ENCODE assay signal across 22 mouse cellular contexts in genomic region chr4:121225177-121225576, GRCm38 (mm10). TPM values are rescaled to one million over a fixed set of nuclear protein-coding genes. Genes with fewer than 3 reads are reported as not detected.
DNase-seq lines count a peak whose midpoint lies in the region; ATAC-seq and TF ChIP-seq lines count a peak whose summit lies in the region.
"Had no signal": no experiment of that assay in that cellular context is flagged by ENCODE, and none has a peak within 500 bp of the region (broad histone marks: within the 10 kb centered on the region; RNA-seq: fewer than 3 reads in every experiment).

No protein-coding gene starts in this region.

- no peak overlapping the region for H3K27ac ChIP-seq in forebrain, postnatal 0 days (ENCODE audit: low read depth, low read length)
- no peak overlapping the region for H3K27ac ChIP-seq in forebrain, embryonic 13.5 days
- no peak overlapping the region for H3K27ac ChIP-seq in kidney, postnatal 0 days
- H3K27ac ChIP-seq: embryonic facial prominence, embryonic 15.5 days; heart, embryonic 10.5 days; hindbrain, embryonic 14.5 days; limb, embryonic 10.5 days; midbrain, embryonic 13.5 days had no signal

- no peak for DNase-seq in forebrain, postnatal 0 days
- no peak for DNase-seq in kidney, postnatal 0 days (ENCODE audit: low spot score)
- DNase-seq in kidney, adult 18-20 months, result no peak
- DNase-seq in 3T3-L1 (ENCODE audit: low read depth, low spot score), result peak; percentile 34
- no peak for DNase-seq in layer of hippocampus, postnatal 25 days (ENCODE audit: extremely low spot score in 1 of 2, low spot score in 1 of 2)
- DNase-seq: adrenal gland, postnatal 14 days; cerebellum, adult 11 months; cerebellum, postnatal 25 days; gastrocnemius, postnatal 10 days; kidney, postnatal 10 days; lung, adult 2 months; thymus, postnatal 36 days had no signal

- H3K4me3 ChIP-seq in forebrain, postnatal 0 days (ENCODE audit: low read depth, low read length), result no peak overlapping the region
- H3K4me3 ChIP-seq in forebrain, embryonic 13.5 days, result no peak overlapping the region
- H3K4me3 ChIP-seq in kidney, postnatal 0 days (replicated peaks; ENCODE audit: low read depth, low read length), result no peak overlapping the region
- H3K4me3 ChIP-seq: embryonic facial prominence, embryonic 15.5 days; heart, embryonic 10.5 days; limb, embryonic 10.5 days; midbrain, embryonic 13.5 days; myocyte had no signal

- H3K27me3 ChIP-seq in forebrain, postnatal 0 days (ENCODE audit: insufficient read depth, low read length), result no peaks in the 10 kb centered on the region
- no peaks in the 10 kb centered on the region for H3K27me3 ChIP-seq in forebrain, embryonic 13.5 days
- no peaks in the 10 kb centered on the region for H3K27me3 ChIP-seq in kidney, postnatal 0 days (ENCODE audit: insufficient read depth, low read length)
- H3K27me3 ChIP-seq: embryonic facial prominence, embryonic 15.5 days; midbrain, embryonic 13.5 days had no signal

- H3K9me3 ChIP-seq in forebrain, postnatal 0 days (ENCODE audit: low read length), result no peaks in the 10 kb centered on the region
- H3K9me3 ChIP-seq in forebrain, embryonic 13.5 days (replicated peaks), result no peaks in the 10 kb centered on the region
- no peaks in the 10 kb centered on the region for H3K9me3 ChIP-seq in kidney, postnatal 0 days (replicated peaks; ENCODE audit: low read length)
- H3K9me3 ChIP-seq: embryonic facial prominence, embryonic 15.5 days; heart, embryonic 10.5 days; limb, embryonic 10.5 days; midbrain, embryonic 13.5 days had no signal

- no peaks in the 10 kb centered on the region for H3K4me1 ChIP-seq in forebrain, postnatal 0 days (ENCODE audit: insufficient read depth)
- H3K4me1 ChIP-seq in forebrain, embryonic 13.5 days, result no peaks in the 10 kb centered on the region
- H3K4me1 ChIP-seq in kidney, postnatal 0 days (replicated peaks; ENCODE audit: insufficient read depth, low read length), result no peaks in the 10 kb centered on the region
- H3K4me1 ChIP-seq: embryonic facial prominence, embryonic 15.5 days; heart, embryonic 10.5 days; limb, embryonic 10.5 days; midbrain, embryonic 13.5 days had no signal

- H3K36me3 ChIP-seq in forebrain, postnatal 0 days (ENCODE audit: insufficient read depth), result no peaks in the 10 kb centered on the region
- H3K36me3 ChIP-seq in forebrain, embryonic 13.5 days (ENCODE audit: poor library complexity, severe bottlenecking), result no peaks in the 10 kb centered on the region
- no peaks in the 10 kb centered on the region for H3K36me3 ChIP-seq in kidney, postnatal 0 days (ENCODE audit: insufficient read depth, low read length)
- H3K36me3 ChIP-seq: embryonic facial prominence, embryonic 15.5 days; heart, embryonic 10.5 days; limb, embryonic 10.5 days; midbrain, embryonic 13.5 days had no signal

- 86% methylated on average over 4 of the region's 4 CpGs for WGBS in forebrain, postnatal 0 days
- whole genome bisulfite sequencing in forebrain, embryonic 13.5 days, result 87% methylated on average over 4 of the region's 4 CpGs
- WGBS in kidney, postnatal 0 days, result 78% methylated on average over 4 of the region's 4 CpGs

- H3K9ac ChIP-seq in forebrain, postnatal 0 days, result no peak overlapping the region
- H3K9ac ChIP-seq in forebrain, embryonic 13.5 days, result no peak overlapping the region
- H3K9ac ChIP-seq in kidney, postnatal 0 days (ENCODE audit: low read depth, low read length), result no peak overlapping the region
- H3K9ac ChIP-seq: embryonic facial prominence, embryonic 15.5 days; hindbrain, embryonic 14.5 days; midbrain, embryonic 13.5 days had no signal

- H3K4me2 ChIP-seq in forebrain, postnatal 0 days (ENCODE audit: low read depth), result no peak overlapping the region
- H3K4me2 ChIP-seq in forebrain, embryonic 13.5 days, result no peak overlapping the region
- H3K4me2 ChIP-seq in kidney, postnatal 0 days (ENCODE audit: low read length), result no peak overlapping the region
- H3K4me2 ChIP-seq: embryonic facial prominence, embryonic 15.5 days; hindbrain, embryonic 14.5 days; midbrain, embryonic 13.5 days had no signal

- peak; percentile 10; the same call in 1 of the 2 replicates for TF ChIP-seq CTCF in forebrain, postnatal 0 days (IDR thresholded peaks at IDR 0.05; ENCODE audit: low read depth)
- peak; percentile 39; the same call in 1 of the 2 replicates for TF ChIP-seq CTCF in kidney, postnatal 0 days (IDR thresholded peaks at IDR 0.05; ENCODE audit: low read depth)

- no peak for ATAC-seq in forebrain, postnatal 0 days
- ATAC-seq in forebrain, embryonic 13.5 days, result no peak
- no peak for ATAC-seq in kidney, postnatal 0 days (replicated peaks; ENCODE audit: low FRiP score, low read depth)
- ATAC-seq in common myeloid progenitor, adult 5-6 weeks (replicated peaks; ENCODE audit: low read depth, poor library complexity, severe bottlenecking), result peak; percentile 32; the same call in 1 of the 2 replicates
- no peak for ATAC-seq in megakaryocyte-erythroid progenitor cell, adult 5-6 weeks (replicated peaks; ENCODE audit: low FRiP score, low TSS enrichment, poor library complexity, severe bottlenecking)
- ATAC-seq: intestine, embryonic 16.5 days; midbrain, embryonic 13.5 days had no signal

RNA-seq across cellular contexts. Expression of gene Rlf, which starts 10.3 kb away (rescaled TPM):
- 41.0 and 42.9 TPM in 2 replicates for total RNA-seq in forebrain, postnatal 0 days (2014; rRNA removed)
- 9.3 and 17.4 TPM in 2 replicates for polyA plus RNA-seq in forebrain, postnatal 0 days (2015; fragmentation: Nextera tagmentation; extraction: Ambion mirVana)
- polyA plus RNA-seq in forebrain, embryonic 13.5 days (2015; fragmentation: Nextera tagmentation; extraction: Ambion mirVana), result 27.5 and 31.7 TPM in 2 replicates
- 11.9 and 12.3 TPM in 2 replicates for polyA plus RNA-seq in kidney, postnatal 0 days (2015; fragmentation: Nextera tagmentation; extraction: Ambion mirVana)
- 34.7 and 37.5 TPM in 2 replicates for total RNA-seq in common myeloid progenitor, adult 5-6 weeks (2017)
- 28.6 and 29.1 TPM in 2 replicates for total RNA-seq in megakaryocyte-erythroid progenitor cell, adult 5-6 weeks (2014; fragmentation: Nextera tagmentation)
- 42.0 and 43.0 TPM in 2 replicates for total RNA-seq in megakaryocyte-erythroid progenitor cell, adult 5-6 weeks (2017)
- 10 to 100 TPM; 28.4 to 31.8 TPM for total RNA-seq in layer of hippocampus, postnatal 25 days (2021)
